Mouse (Mus musculus) kidney, embryonic 15.5 days (tissue): ENCODE measurements around the gene Flad1. TPM values are rescaled to one million over a fixed set of nuclear protein-coding genes. Genes with fewer than 3 reads are reported as not detected.

Experiments used
- ATAC-seq: fragments of 200-750 bp; cut with Nextera tagmentation; replicated peaks from 2 replicates; pipeline ENCODE4 v1.8.0; 2017; ENCODE audit warnings: moderate TSS enrichment; ENCODE audit not compliant: low FRiP score
- H3K27ac ChIP-seq: fragments of 300-500 bp; sonication (generic); 2 replicates; pipeline ENCODE4 v1.5.1; 2015; ENCODE audit warnings: mild to moderate bottlenecking, inconsistent platforms
- H3K27me3 ChIP-seq: fragments of 300-500 bp; sonication (generic); 2 replicates; pipeline ENCODE4 v1.6.1; 2015; ENCODE audit warnings: inconsistent platforms
- H3K36me3 ChIP-seq: fragments of 300-500 bp; sonication (generic); 2 replicates; pipeline ENCODE4 v1.6.1; 2015; ENCODE audit warnings: inconsistent platforms
- H3K4me1 ChIP-seq: fragments of 300-500 bp; sonication (generic); 2 replicates; pipeline ENCODE4 v1.6.1; 2015; ENCODE audit warnings: inconsistent platforms
- H3K4me2 ChIP-seq: fragments of 300-500 bp; sonication (generic); 2 replicates; pipeline ENCODE4 v1.6.1; 2015; ENCODE audit warnings: moderate library complexity, mild to moderate bottlenecking, inconsistent platforms
- H3K4me3 ChIP-seq: fragments of 300-500 bp; sonication (generic); replicated peaks from 2 replicates; pipeline ENCODE4 v1.5.1; 2015; ENCODE audit warnings: mild to moderate bottlenecking, inconsistent platforms
- H3K9ac ChIP-seq: fragments of 300-500 bp; sonication (generic); 2 replicates; pipeline ENCODE4 v1.6.1; 2015; ENCODE audit warnings: mild to moderate bottlenecking, inconsistent platforms
- H3K9me3 ChIP-seq: fragments of 300-500 bp; sonication (generic); replicated peaks from 2 replicates; pipeline ENCODE4 v1.6.1; 2016; ENCODE audit warnings: inconsistent platforms
- WGBS: fragments of 180-500 bp; shearing (Covaris S2); methylation state at CpG from one replicate; pipeline ENCODE4 v1.1.7; 2015; ENCODE audit warnings: mixed read lengths; 5-methylcytosine and 5-hydroxymethylcytosine counted together
- polyA plus RNA-seq: library from polyadenylated mRNA; unstranded; fragments of >200 nt; fragmentation: Nextera tagmentation; extraction: Ambion mirVana; gene quantifications from 2 replicates; pipeline ENCODE4 v1.2.1, GENCODE M21; 2015

Gene Flad1
- polyA plus RNA-seq, 1 experiment from 2014 or later: 31.4 TPM

GRCm38 (mm10) chr3:89410864-89411263, 806 bp downstream of the Flad1 start:
- H3K36me3 ChIP-seq: peaks cover 51% of the 10 kb centered on the region
- H3K9me3 ChIP-seq: no peaks in the 10 kb centered on the region
- H3K27ac ChIP-seq: peak overlapping the region; percentile 19; the same call in 1 of the 2 replicates
- no peaks in the 10 kb centered on the region for H3K27me3 ChIP-seq
- 78% methylated on average over 10 of the region's 10 CpGs for WGBS
- peak overlapping the region; percentile 54 for H3K4me3 ChIP-seq
- H3K9ac ChIP-seq: peak overlapping the region; percentile 51
- peaks cover 10% of the 10 kb centered on the region for H3K4me1 ChIP-seq
- H3K4me2 ChIP-seq: peak overlapping the region; percentile 65
- no peak for ATAC-seq

DNA sequence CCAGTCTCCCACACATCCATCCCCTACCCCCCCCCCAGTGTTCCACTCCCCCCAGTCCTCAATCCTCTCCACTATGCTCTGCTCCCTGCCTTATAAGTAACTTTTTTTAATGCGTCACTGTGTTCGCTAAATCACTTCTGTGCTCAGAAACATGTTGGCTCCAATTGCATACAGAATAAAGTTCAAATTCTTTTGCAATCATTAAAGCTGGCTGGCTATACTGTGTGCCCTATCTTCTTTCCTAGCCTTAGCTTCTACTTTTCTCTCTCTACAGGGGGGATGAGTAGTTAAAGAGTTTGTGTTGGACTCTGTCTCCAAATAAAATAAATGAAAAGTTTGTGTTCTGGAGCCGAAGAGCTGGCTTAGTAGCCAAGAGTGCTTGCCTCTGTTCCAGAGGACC, 2.0 kb downstream of the Flad1 start:
- Histone ChIP-seq H3K4me1 (peaks cover 10% of the 10 kb centered on the region), H3K9me3 (no peaks in the 10 kb centered on the region), H3K4me2 (no peak overlapping the region), H3K27ac (no peak overlapping the region), H3K27me3 (no peaks in the 10 kb centered on the region), H3K36me3 (peaks cover 48% of the 10 kb centered on the region), H3K4me3 (no peak overlapping the region), H3K9ac (no peak overlapping the region)
- 94% methylated on average over 3 of the region's 3 CpGs for WGBS
- ATAC-seq: no peak

- peaks cover 10% of the 10 kb centered on the region for H3K4me1 ChIP-seq
- 68% methylated on average over 16 of the region's 16 CpGs for WGBS
- ATAC-seq: no peak
- H3K4me2 ChIP-seq: no peak overlapping the region
- H3K9me3 ChIP-seq: no peaks in the 10 kb centered on the region
- no peak overlapping the region for H3K9ac ChIP-seq
- H3K27me3 ChIP-seq: no peaks in the 10 kb centered on the region
- H3K27ac ChIP-seq: no peak overlapping the region
- H3K4me3 ChIP-seq: no peak overlapping the region
- peaks cover 45% of the 10 kb centered on the region for H3K36me3 ChIP-seq
These were observed 3.2 kb downstream of the Flad1 start for GRCm38 (mm10) chr3:89408448-89408847.

GRCm38 (mm10) chr3:89406887-89407286, 4.8 kb downstream of the Flad1 start:
- no peak overlapping the region for H3K9ac ChIP-seq
- no peak overlapping the region for H3K4me2 ChIP-seq
- 87% methylated on average over 6 of the region's 6 CpGs for WGBS
- peaks cover 8% of the 10 kb centered on the region for H3K4me1 ChIP-seq
- ATAC-seq: no peak
- H3K9me3 ChIP-seq: no peaks in the 10 kb centered on the region
- no peaks in the 10 kb centered on the region for H3K27me3 ChIP-seq
- no peak overlapping the region for H3K27ac ChIP-seq
- H3K36me3 ChIP-seq: peaks cover 54% of the 10 kb centered on the region
- no peak overlapping the region for H3K4me3 ChIP-seq

DNA sequence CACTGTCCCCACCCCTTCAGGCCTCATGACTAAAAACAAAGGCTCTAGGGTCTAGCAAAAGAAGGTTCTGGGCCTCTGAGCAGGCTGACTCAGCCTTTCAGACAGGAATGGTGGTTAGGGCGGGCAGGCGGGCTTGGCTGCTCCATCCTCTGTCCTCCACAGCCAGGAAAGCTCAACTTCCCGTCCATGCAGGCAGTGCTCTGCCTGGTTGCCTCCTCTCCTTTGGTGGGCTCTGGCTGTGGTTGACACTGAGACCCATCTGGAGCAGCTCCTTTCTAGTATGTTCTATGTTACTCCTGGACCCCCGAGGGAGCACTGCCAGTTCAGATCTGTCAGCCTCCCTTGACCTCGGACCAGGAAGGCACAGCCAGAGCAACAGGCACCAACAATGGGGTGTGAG, 9.0 kb downstream of the Flad1 start, which contains the start of gene Lenep:
Gene Lenep, minus strand, starts transcription at position 101 of the 400 bp plus-strand sequence.
- no peak for ATAC-seq
- Histone ChIP-seq H3K9me3 (no peaks in the 10 kb centered on the region), H3K4me1 (no peaks in the 10 kb centered on the region), H3K4me2 (no peak within 1 kb of the TSS), H3K36me3 (peaks cover 50% of the 10 kb centered on the region), H3K4me3 (no peak within 1 kb of the TSS), H3K27ac (no peak within 1 kb of the TSS), H3K9ac (0 out of 2 replicates have a peak within 1 kb of the TSS, but pooled peaks have one; percentile 4), H3K27me3 (no peaks in the 10 kb centered on the region)
- 82% methylated on average over 5 of the region's 5 CpGs for WGBS

GRCm38 (mm10) chr3:89401329-89401728, 10.3 kb downstream of the Flad1 start:
- Histone ChIP-seq H3K27me3 (no peaks in the 10 kb centered on the region), H3K4me3 (no peak overlapping the region), H3K4me1 (peaks cover 7% of the 10 kb centered on the region), H3K4me2 (no peak overlapping the region), H3K9me3 (no peaks in the 10 kb centered on the region), H3K36me3 (peaks cover 40% of the 10 kb centered on the region), H3K27ac (no peak overlapping the region), H3K9ac (no peak overlapping the region)
- WGBS: 90% methylated on average over 7 of the region's 7 CpGs
- no peak for ATAC-seq

DNA sequence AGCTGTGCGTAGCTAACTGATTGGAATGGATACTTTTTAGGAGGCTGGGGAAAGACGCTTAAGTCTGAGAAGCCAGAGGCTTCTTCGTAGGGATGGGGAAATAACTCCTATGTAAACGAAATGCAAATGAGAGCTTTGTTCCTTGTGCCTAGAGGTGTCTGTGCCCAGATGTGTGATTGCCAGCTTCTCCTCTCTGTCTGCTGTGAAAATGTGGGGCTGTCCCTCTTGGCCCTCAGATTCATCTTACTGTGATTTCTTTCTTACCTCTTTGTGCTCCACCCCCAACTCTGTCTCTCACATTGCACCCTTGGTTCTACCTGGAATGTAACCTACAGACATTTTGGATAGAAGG, 15.0 kb downstream of the Flad1 start:
- Histone ChIP-seq H3K36me3 (peaks cover 4% of the 10 kb centered on the region), H3K9me3 (no peaks in the 10 kb centered on the region), H3K9ac (peak overlapping the region; percentile 56), H3K4me3 (peak overlapping the region; percentile 59), H3K27ac (peak overlapping the region; percentile 95), H3K27me3 (no peaks in the 10 kb centered on the region), H3K4me2 (peak overlapping the region; percentile 99), H3K4me1 (peaks cover 46% of the 10 kb centered on the region)
- no peak for ATAC-seq
- 2% methylated on average over 4 of the region's 4 CpGs for WGBS

DNA sequence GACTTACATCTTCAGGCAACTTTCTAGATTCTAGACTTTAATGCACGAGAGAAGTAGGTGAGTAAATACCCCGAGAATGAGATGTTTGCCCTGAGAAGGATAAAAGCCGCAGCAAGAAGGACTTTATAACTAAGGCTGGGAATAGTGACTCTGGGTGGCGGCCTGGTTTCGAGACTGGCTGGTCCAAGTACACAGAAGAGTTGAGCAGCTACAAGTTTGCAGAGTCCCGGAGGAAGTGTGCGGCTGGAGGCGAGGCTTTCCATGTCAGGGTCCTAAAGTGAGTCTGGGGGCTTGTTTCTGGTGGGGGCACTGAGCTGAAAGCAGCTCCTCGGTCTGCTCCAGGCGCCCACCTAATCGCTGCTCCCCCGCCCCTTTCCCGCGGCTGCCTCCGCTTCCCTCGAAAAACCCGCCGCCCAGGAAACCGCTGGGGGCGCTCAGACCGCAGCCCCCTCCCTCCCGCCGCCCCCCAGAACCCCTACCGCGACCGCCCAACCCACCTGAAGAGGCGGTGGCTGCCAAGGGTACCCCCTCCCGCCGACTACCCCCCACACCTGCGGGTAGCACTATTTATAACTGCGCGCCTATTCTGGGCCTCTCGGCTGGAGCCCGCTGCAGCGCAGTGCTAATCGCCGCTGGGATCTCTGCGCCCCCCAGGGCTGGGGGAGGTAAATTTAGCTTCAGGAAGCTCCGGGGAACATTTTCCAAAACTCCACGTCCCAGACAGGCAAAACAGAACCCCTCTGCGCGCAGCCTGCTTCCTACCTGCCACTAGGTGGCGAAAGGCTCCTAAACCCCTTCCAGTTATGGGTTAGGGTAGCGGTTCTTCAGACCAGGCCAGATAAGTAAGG, 15.6 kb downstream of the Flad1 start:
- H3K9me3 ChIP-seq: no peaks in the 10 kb centered on the region
- no peaks in the 10 kb centered on the region for H3K27me3 ChIP-seq
- H3K36me3 ChIP-seq: no peaks in the 10 kb centered on the region
- peak overlapping the region; percentile 99 for H3K4me2 ChIP-seq
- peaks cover 52% of the 10 kb centered on the region for H3K4me1 ChIP-seq
- peak overlapping the region; percentile 65 for H3K9ac ChIP-seq
- no peak for ATAC-seq
- WGBS: under 1% methylated on average over 44 of the region's 44 CpGs
- peak overlapping the region; percentile 59 for H3K4me3 ChIP-seq
- peak overlapping the region; percentile 95 for H3K27ac ChIP-seq

GRCm38 (mm10) chr3:89395419-89395805, 16.3 kb downstream of the Flad1 start:
- Histone ChIP-seq H3K4me1 (peaks cover 58% of the 10 kb centered on the region), H3K9ac (peak overlapping the region; percentile 65; the same call in 1 of the 2 replicates), H3K36me3 (no peaks in the 10 kb centered on the region), H3K27me3 (no peaks in the 10 kb centered on the region), H3K9me3 (no peaks in the 10 kb centered on the region), H3K27ac (peak overlapping the region; percentile 95), H3K4me3 (peak overlapping the region; percentile 59), H3K4me2 (peak overlapping the region; percentile 99)
- no peak for ATAC-seq
- WGBS: 2% methylated on average over 10 of the region's 10 CpGs

GRCm38 (mm10) chr3:89394894-89395256, 16.8 kb downstream of the Flad1 start:
- peak overlapping the region; percentile 65 for H3K9ac ChIP-seq
- H3K4me3 ChIP-seq: peak overlapping the region; percentile 59
- H3K9me3 ChIP-seq: no peaks in the 10 kb centered on the region
- H3K27me3 ChIP-seq: no peaks in the 10 kb centered on the region
- H3K4me2 ChIP-seq: peak overlapping the region; percentile 99
- H3K36me3 ChIP-seq: no peaks in the 10 kb centered on the region
- peaks cover 64% of the 10 kb centered on the region for H3K4me1 ChIP-seq
- peak; percentile 27 for ATAC-seq
- under 1% methylated on average over 12 of the region's 12 CpGs for WGBS
- H3K27ac ChIP-seq: peak overlapping the region; percentile 95

GRCm38 (mm10) chr3:89394006-89394893, 17.4 kb downstream of the Flad1 start, which contains the start of gene Zbtb7b:
TSS of gene Zbtb7b (minus strand) at chr3:89394776.
- Histone ChIP-seq H3K4me2 (peak within 1 kb of the TSS; percentile 99), H3K27ac (peak within 1 kb of the TSS; percentile 95), H3K27me3 (no peaks in the 10 kb centered on the region), H3K4me1 (peaks cover 70% of the 10 kb centered on the region), H3K9ac (peak within 1 kb of the TSS; percentile 65), H3K36me3 (no peaks in the 10 kb centered on the region), H3K9me3 (no peaks in the 10 kb centered on the region), H3K4me3 (peak within 1 kb of the TSS; percentile 59)
- ATAC-seq: peak; percentile 50
- WGBS: 1% methylated on average over 42 of the region's 42 CpGs

DNA sequence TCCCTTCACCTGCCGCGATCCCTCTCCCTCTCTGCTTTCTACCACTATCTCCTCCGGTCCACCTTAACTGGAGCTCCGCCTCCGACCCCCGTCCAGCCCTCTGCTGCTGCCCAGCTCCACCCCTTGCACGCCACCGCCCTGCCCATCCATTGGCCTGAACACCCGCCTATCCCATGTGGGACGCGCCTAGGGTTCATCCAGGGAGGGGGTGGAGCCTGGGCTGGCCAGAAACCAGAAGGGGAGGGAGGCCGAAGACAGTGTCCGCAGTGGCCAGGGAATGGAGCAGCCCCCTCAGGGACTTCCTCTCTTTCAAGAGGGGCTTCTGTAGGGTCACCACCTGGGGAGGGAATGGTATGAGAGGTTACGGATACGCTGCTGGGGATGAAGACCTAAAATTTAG, 18.1 kb downstream of the Flad1 start:
- 0% methylated on average over 15 of the region's 15 CpGs for WGBS
- no peaks in the 10 kb centered on the region for H3K36me3 ChIP-seq
- peaks cover 73% of the 10 kb centered on the region for H3K4me1 ChIP-seq
- H3K9me3 ChIP-seq: no peaks in the 10 kb centered on the region
- peak overlapping the region; percentile 59 for H3K4me3 ChIP-seq
- H3K27ac ChIP-seq: peak overlapping the region; percentile 95
- H3K27me3 ChIP-seq: no peaks in the 10 kb centered on the region
- ATAC-seq: peak; percentile 92
- H3K9ac ChIP-seq: peak overlapping the region; percentile 65
- peak overlapping the region; percentile 99 for H3K4me2 ChIP-seq
